Mouse (Mus musculus) lung, postnatal 0 days (tissue): Measurements from ENCODE around the gene Gm5773.
"Not testable (repeated sequence)": the region's sequence is repeated elsewhere in the genome, so short reads cannot be mapped to it uniquely, and the experiment has no call there.

Experiments used
- CTCF ChIP-seq: IDR thresholded peaks from 2 replicates; pipeline ENCODE4 v1.5.1; 2016; ENCODE audit warnings: antibody characterized with exemption, mild to moderate bottlenecking
- EP300 ChIP-seq: IDR thresholded peaks from 2 replicates; pipeline ENCODE4 v1.6.1; 2016; ENCODE audit warnings: antibody characterized with exemption, mild to moderate bottlenecking, control low read depth

DNA sequence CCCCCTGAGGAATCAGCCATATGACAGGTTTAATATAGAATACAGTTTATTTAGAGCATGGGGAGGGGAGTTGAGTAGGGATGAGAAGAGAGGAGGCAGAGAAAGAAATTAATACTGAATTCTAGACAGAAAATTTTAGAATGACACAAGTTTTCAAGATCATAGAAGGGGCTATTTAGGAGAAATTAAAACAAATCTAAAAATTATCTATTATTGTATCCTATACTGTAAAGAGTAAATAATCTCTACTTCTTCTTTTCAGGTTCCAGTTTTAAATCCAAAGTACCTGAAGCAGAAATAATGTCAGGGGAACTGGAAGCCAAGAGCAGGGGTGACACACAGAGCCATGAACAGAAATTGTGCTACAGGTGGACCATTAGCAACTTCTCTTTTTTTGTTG is 23.3 kb downstream of the Gm5773 start, which contains the start of gene Tdpoz4:
- TF ChIP-seq CTCF, EP300: not testable (repeated sequence)
